Mouse (Mus musculus): ENCODE data around the gene Renbp. TPM values are rescaled to one million over a fixed set of nuclear protein-coding genes. Genes with fewer than 3 reads are reported as not detected.
A peak's percentile ranks its signal among the peaks of the same experiment; 100 is the strongest.

The Renbp gene
- total and polyA plus RNA-seq, 2 experiments from 2014 or later = 35.9 to 43.5 TPM

DNA sequence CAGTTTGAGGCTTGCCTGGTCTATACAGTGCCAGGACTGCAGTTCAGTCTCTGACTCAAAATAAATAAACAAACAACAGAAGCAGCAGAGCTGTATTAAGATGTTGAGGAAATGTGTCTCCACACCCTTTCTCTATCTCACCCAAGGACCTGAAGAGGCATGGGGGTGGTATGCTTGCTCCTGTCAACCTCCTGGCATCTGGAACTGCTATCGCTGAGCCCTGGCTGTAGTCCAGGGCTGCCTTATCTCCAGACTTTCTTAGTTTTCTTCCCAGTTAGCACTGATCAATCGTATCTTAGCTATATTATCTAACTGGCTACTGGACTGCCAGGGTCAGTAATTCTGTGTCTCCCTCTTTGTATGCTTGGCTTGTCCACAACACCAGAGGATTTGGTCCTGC, 11.2 kb upstream of the Renbp start:
- Histone ChIP-seq H3K4me2 (ENCODE audit: low read depth, low read length) (no peak overlapping the region), H3K4me3 (ENCODE audit: low read depth, low read length) (no peak overlapping the region), H3K9me3 (replicated peaks; ENCODE audit: control insufficient read depth, low read length) (no peaks in the 10 kb centered on the region), H3K27me3 (ENCODE audit: control insufficient read depth, insufficient read depth, low read length) (no peaks in the 10 kb centered on the region), H3K27ac (ENCODE audit: low read depth) (no peak overlapping the region), H3K36me3 (replicated peaks; ENCODE audit: control insufficient read depth, insufficient read depth, low read length) (peaks cover 41% of the 10 kb centered on the region), H3K4me1 (ENCODE audit: control insufficient read depth, insufficient read depth) (no peaks in the 10 kb centered on the region), H3K9ac (replicated peaks; ENCODE audit: low read depth, low read length) (no peak overlapping the region)
- DNase-seq (ENCODE audit: low spot score) (no peak), ATAC-seq (ENCODE audit: insufficient read depth, low read depth) (no peak)
- 32% methylated on average over 2 of the region's 2 CpGs for WGBS
- no peak for TF ChIP-seq EP300 (IDR thresholded peaks at IDR 0.05; ENCODE audit: low read depth)
- no peak for TF ChIP-seq CTCF (IDR thresholded peaks at IDR 0.05; ENCODE audit: low read depth)

- no peak for ATAC-seq (ENCODE audit: insufficient read depth, low read depth)
- no peak overlapping the region for H3K9ac ChIP-seq (replicated peaks; ENCODE audit: low read depth, low read length)
- no peak overlapping the region for H3K4me3 ChIP-seq (ENCODE audit: low read depth, low read length)
- no peaks in the 10 kb centered on the region for H3K27me3 ChIP-seq (ENCODE audit: control insufficient read depth, insufficient read depth, low read length)
- TF ChIP-seq EP300 (IDR thresholded peaks at IDR 0.05; ENCODE audit: low read depth) (no peak), CTCF (IDR thresholded peaks at IDR 0.05; ENCODE audit: low read depth) (no peak)
- no peak overlapping the region for H3K4me2 ChIP-seq (ENCODE audit: low read depth, low read length)
- no peaks in the 10 kb centered on the region for H3K36me3 ChIP-seq (replicated peaks; ENCODE audit: control insufficient read depth, insufficient read depth, low read length)
- H3K9me3 ChIP-seq (replicated peaks; ENCODE audit: control insufficient read depth, low read length) = no peaks in the 10 kb centered on the region
- WGBS = 83% methylated on average over 2 of the region's 2 CpGs
- no peak for DNase-seq (ENCODE audit: low spot score)
- H3K4me1 ChIP-seq (ENCODE audit: control insufficient read depth, insufficient read depth) = no peaks in the 10 kb centered on the region
- no peak overlapping the region for H3K27ac ChIP-seq (ENCODE audit: low read depth)
These were observed 1.2 kb upstream of the Renbp start for GRCm38 (mm10) chrX:73931871-73932270.

GRCm38 (mm10) chrX:73922550-73922882, 8.1 kb downstream of the Renbp start:
- ATAC-seq (ENCODE audit: insufficient read depth, low read depth) (no peak), DNase-seq (ENCODE audit: low spot score) (no peak)
- H3K36me3 ChIP-seq (replicated peaks; ENCODE audit: control insufficient read depth, insufficient read depth, low read length) = peaks cover 6% of the 10 kb centered on the region
- 84% methylated on average over 8 of the region's 8 CpGs for WGBS
- no peak for TF ChIP-seq CTCF (IDR thresholded peaks at IDR 0.05; ENCODE audit: low read depth)
- H3K27ac ChIP-seq (ENCODE audit: low read depth) = no peak overlapping the region
- H3K9me3 ChIP-seq (replicated peaks; ENCODE audit: control insufficient read depth, low read length) = no peaks in the 10 kb centered on the region
- peak overlapping the region; percentile 58 for H3K4me3 ChIP-seq (ENCODE audit: low read depth, low read length)
- H3K4me1 ChIP-seq (ENCODE audit: control insufficient read depth, insufficient read depth) = no peaks in the 10 kb centered on the region; the same call in 1 of the 2 replicates
- no peak overlapping the region for H3K9ac ChIP-seq (replicated peaks; ENCODE audit: low read depth, low read length)
- H3K4me2 ChIP-seq (ENCODE audit: low read depth, low read length) = peak overlapping the region; percentile 63
- H3K27me3 ChIP-seq (ENCODE audit: control insufficient read depth, insufficient read depth, low read length) = no peaks in the 10 kb centered on the region

- Histone ChIP-seq H3K4me3 (ENCODE audit: low read depth, low read length) (peak within 1 kb of the TSS; percentile 58), H3K36me3 (replicated peaks; ENCODE audit: control insufficient read depth, insufficient read depth, low read length) (peaks cover 6% of the 10 kb centered on the region), H3K9ac (replicated peaks; ENCODE audit: low read depth, low read length) (peak within 1 kb of the TSS; percentile 59), H3K4me1 (ENCODE audit: control insufficient read depth, insufficient read depth) (no peaks in the 10 kb centered on the region; the same call in 1 of the 2 replicates), H3K27ac (ENCODE audit: low read depth) (peak within 1 kb of the TSS; percentile 79), H3K27me3 (ENCODE audit: control insufficient read depth, insufficient read depth, low read length) (no peaks in the 10 kb centered on the region), H3K4me2 (ENCODE audit: low read depth, low read length) (peak within 1 kb of the TSS; percentile 63), H3K9me3 (replicated peaks; ENCODE audit: control insufficient read depth, low read length) (no peaks in the 10 kb centered on the region)
- DNase-seq (ENCODE audit: low spot score) = peak; percentile 83
- ATAC-seq (ENCODE audit: insufficient read depth, low read depth) = peak; percentile 96
- 16% methylated on average over 42 of the region's 43 CpGs for WGBS
- no peak for TF ChIP-seq CTCF (IDR thresholded peaks at IDR 0.05; ENCODE audit: low read depth)
- TF ChIP-seq EP300 (IDR thresholded peaks at IDR 0.05; ENCODE audit: low read depth) = no peak
These were observed 8.7 kb downstream of the Renbp start, which contains the start of the genes Arhgap4 and Naa10 for GRCm38 (mm10) chrX:73921823-73922549. Gene Arhgap4, minus strand, starts transcription at chrX:73921870. Gene Naa10, minus strand, starts transcription at chrX:73921944.

- H3K27me3 ChIP-seq (ENCODE audit: control insufficient read depth, insufficient read depth, low read length) = no peaks in the 10 kb centered on the region
- no peak; the same call in 1 of the 2 replicates for TF ChIP-seq EP300 (IDR thresholded peaks at IDR 0.05; ENCODE audit: low read depth)
- no peak for TF ChIP-seq CTCF (IDR thresholded peaks at IDR 0.05; ENCODE audit: low read depth)
- peak overlapping the region; percentile 58 for H3K4me3 ChIP-seq (ENCODE audit: low read depth, low read length)
- no peaks in the 10 kb centered on the region for H3K9me3 ChIP-seq (replicated peaks; ENCODE audit: control insufficient read depth, low read length)
- DNase-seq (ENCODE audit: low spot score) (no peak), ATAC-seq (ENCODE audit: insufficient read depth, low read depth) (peak; percentile 13; the same call in 1 of the 2 replicates)
- peak overlapping the region; percentile 79 for H3K27ac ChIP-seq (ENCODE audit: low read depth)
- H3K4me2 ChIP-seq (ENCODE audit: low read depth, low read length) = peak overlapping the region; percentile 63
- H3K9ac ChIP-seq (replicated peaks; ENCODE audit: low read depth, low read length) = peak overlapping the region; percentile 59
- 15% methylated on average over 33 of the region's 34 CpGs for WGBS
- peaks cover 6% of the 10 kb centered on the region for H3K36me3 ChIP-seq (replicated peaks; ENCODE audit: control insufficient read depth, insufficient read depth, low read length)
- no peaks in the 10 kb centered on the region; the same call in 1 of the 2 replicates for H3K4me1 ChIP-seq (ENCODE audit: control insufficient read depth, insufficient read depth)
These were observed 9.3 kb downstream of the Renbp start for GRCm38 (mm10) chrX:73921285-73921822.
